11 mouse cellular contexts compared by ENCODE assay signal in genomic region chr14:45550010-45550647, GRCm38 (mm10). TPM values are rescaled to one million over a fixed set of nuclear protein-coding genes. Genes with fewer than 3 reads are reported as not detected.
A peak's percentile ranks its signal among the peaks of the same experiment; 100 is the strongest.
DNase-seq lines count a peak whose midpoint lies in the region; ATAC-seq lines count a peak whose summit lies in the region.
"Had no signal": no experiment of that assay in that cellular context is flagged by ENCODE, and none has a peak within 500 bp of the region (broad histone marks: within the 10 kb centered on the region; RNA-seq: fewer than 3 reads in every experiment).

No protein-coding gene starts in this region.

- H3K4me3 ChIP-seq in kidney, embryonic 16.5 days (ENCODE audit: low read length): no peak overlapping the region
- H3K4me3 ChIP-seq in intestine, embryonic 15.5 days (replicated peaks): no peak overlapping the region
- H3K4me3 ChIP-seq: limb, embryonic 12.5 days; midbrain, embryonic 10.5 days; neural tube, embryonic 13.5 days had no signal

- H3K4me2 ChIP-seq in kidney, embryonic 16.5 days (replicated peaks; ENCODE audit: low read depth, low read length): no peak overlapping the region
- no peak overlapping the region for H3K4me2 ChIP-seq in intestine, embryonic 15.5 days (replicated peaks)
- H3K4me2 ChIP-seq: limb, embryonic 12.5 days had no signal

- WGBS in kidney, embryonic 16.5 days: 38% methylated on average over 13 of the region's 13 CpGs
- WGBS in intestine, embryonic 15.5 days: 69% methylated on average over 13 of the region's 13 CpGs

- peaks cover 9% of the 10 kb centered on the region for H3K4me1 ChIP-seq in kidney, embryonic 16.5 days (ENCODE audit: insufficient read depth, low read length)
- H3K4me1 ChIP-seq in intestine, embryonic 15.5 days (replicated peaks): no peaks in the 10 kb centered on the region
- H3K4me1 ChIP-seq: limb, embryonic 12.5 days; midbrain, embryonic 10.5 days; neural tube, embryonic 13.5 days had no signal

- no peaks in the 10 kb centered on the region; the same call in 1 of the 2 replicates for H3K27me3 ChIP-seq in kidney, embryonic 16.5 days (ENCODE audit: insufficient read depth, low read length)
- no peaks in the 10 kb centered on the region for H3K27me3 ChIP-seq in intestine, embryonic 15.5 days (replicated peaks)
- H3K27me3 ChIP-seq: limb, embryonic 12.5 days; neural tube, embryonic 13.5 days had no signal

- no peaks in the 10 kb centered on the region for H3K36me3 ChIP-seq in kidney, embryonic 16.5 days (ENCODE audit: insufficient read depth, low read length)
- H3K36me3 ChIP-seq in intestine, embryonic 15.5 days: no peaks in the 10 kb centered on the region
- H3K36me3 ChIP-seq: limb, embryonic 12.5 days; midbrain, embryonic 10.5 days; neural tube, embryonic 13.5 days had no signal

- H3K27ac ChIP-seq in kidney, embryonic 16.5 days (ENCODE audit: low read length): no peak overlapping the region
- no peak overlapping the region for H3K27ac ChIP-seq in intestine, embryonic 15.5 days
- H3K27ac ChIP-seq: limb, embryonic 12.5 days; midbrain, embryonic 10.5 days; neural tube, embryonic 13.5 days had no signal

- H3K9me3 ChIP-seq in kidney, embryonic 16.5 days (ENCODE audit: low read length): no peaks in the 10 kb centered on the region
- no peaks in the 10 kb centered on the region for H3K9me3 ChIP-seq in intestine, embryonic 15.5 days
- H3K9me3 ChIP-seq: limb, embryonic 12.5 days; midbrain, embryonic 10.5 days; neural tube, embryonic 13.5 days had no signal

- ATAC-seq in kidney, embryonic 16.5 days (ENCODE audit: low FRiP score, low TSS enrichment): no peak
- ATAC-seq in intestine, embryonic 15.5 days: no peak

- DNase-seq in kidney, adult 18-20 months: peak; percentile 69
- peak; percentile 49 for DNase-seq in right cerebral cortex, adult 18-20 months
- DNase-seq in right cerebral cortex, postnatal 36 days (ENCODE audit: low spot score in 2 of 2): no peak
- DNase-seq in heart, postnatal 10 days: peak; percentile 33 to 47
- DNase-seq in neural tube, embryonic 10.5 days (ENCODE audit: extremely low spot score, low spot score): no peak
- DNase-seq: thymus, adult 18-20 months had no signal

- no peak overlapping the region for H3K9ac ChIP-seq in kidney, embryonic 16.5 days (replicated peaks; ENCODE audit: low read length)
- no peak overlapping the region for H3K9ac ChIP-seq in intestine, embryonic 15.5 days
- H3K9ac ChIP-seq: limb, embryonic 12.5 days; neural tube, embryonic 13.5 days had no signal

- intact Hi-C loops in heart, postnatal 10 days (cut with DNase I): no loop called here

RNA-seq across cellular contexts. Expression of gene Fermt2, which starts 20.2 kb away (rescaled TPM):
- polyA plus RNA-seq in kidney, embryonic 16.5 days (2015; fragmentation: Nextera tagmentation; extraction: Ambion mirVana): 164 and 176 TPM in 2 replicates
- 100 to 1,000 TPM; 301 to 312 TPM for total RNA-seq in heart, postnatal 10 days (2021)
- 163 and 169 TPM in 2 replicates for polyA plus RNA-seq in intestine, embryonic 15.5 days (2015; fragmentation: Nextera tagmentation; extraction: Ambion mirVana)

Comparison
In these comparisons a context has a peak if more than half of its experiments do, and no peak if none do; other contexts are left out.
1. DNase-seq: peak in kidney, adult 18-20 months (single experiment), right cerebral cortex, adult 18-20 months (single experiment) and heart, postnatal 10 days (2 of 2); none in right cerebral cortex, postnatal 36 days (0 of 2) and neural tube, embryonic 10.5 days (single experiment).